Mouse (Mus musculus) hindbrain, embryonic 11.5 days (tissue): ENCODE measurements around the gene Serpinb5. TPM values are rescaled to one million over a fixed set of nuclear protein-coding genes. Genes with fewer than 3 reads are reported as not detected.
A peak's percentile ranks its signal among the peaks of the same experiment; 100 is the strongest.

Experiments used
- ATAC-seq: fragments of 200-750 bp; cut with Nextera tagmentation; 2 replicates; pipeline ENCODE4 v1.8.0; 2017; ENCODE audit warnings: mild to moderate bottlenecking, moderate TSS enrichment, moderate library complexity; ENCODE audit not compliant: low FRiP score
- DNase-seq: peaks from one replicate; pipeline ENCODE4 v3.0.0-alpha.2; 2015; ENCODE audit warnings: low spot score
- H3K27ac ChIP-seq: fragments of 300-500 bp; sonication (generic); 2 replicates; pipeline ENCODE4 v1.5.1; 2014; ENCODE audit warnings: mild to moderate bottlenecking, low read depth, low read length
- H3K27me3 ChIP-seq: fragments of 300-500 bp; sonication (generic); 2 replicates; pipeline ENCODE4 v1.6.1; 2014; ENCODE audit warnings: mild to moderate bottlenecking, low read length, moderate library complexity, mixed read lengths; ENCODE audit not compliant: control insufficient read depth, insufficient read depth
- H3K36me3 ChIP-seq: fragments of 300-500 bp; sonication (generic); 2 replicates; pipeline ENCODE4 v1.6.1; 2014; ENCODE audit warnings: mild to moderate bottlenecking, low read length, moderate library complexity, mixed read lengths; ENCODE audit not compliant: control insufficient read depth, insufficient read depth
- H3K4me1 ChIP-seq: fragments of 300-500 bp; sonication (generic); replicated peaks from 2 replicates; pipeline ENCODE4 v1.6.1; 2014; ENCODE audit warnings: low read length, mixed read lengths; ENCODE audit not compliant: control insufficient read depth, insufficient read depth
- H3K4me2 ChIP-seq: fragments of 300-500 bp; sonication (generic); replicated peaks from 2 replicates; pipeline ENCODE4 v1.6.1; 2014; ENCODE audit warnings: mild to moderate bottlenecking, low read depth, low read length
- H3K4me3 ChIP-seq: fragments of 300-500 bp; sonication (generic); 2 replicates; pipeline ENCODE4 v1.5.1; 2014; ENCODE audit warnings: low read depth, low read length
- H3K9ac ChIP-seq: fragments of 300-500 bp; sonication (generic); 2 replicates; pipeline ENCODE4 v1.6.1; 2014; ENCODE audit warnings: low read depth, low read length
- H3K9me3 ChIP-seq: fragments of 300-500 bp; sonication (generic); 2 replicates; pipeline ENCODE4 v1.6.1; 2016; ENCODE audit warnings: low read length; ENCODE audit not compliant: control insufficient read depth
- WGBS: fragments of 180-500 bp; shearing (Covaris S2); extraction: QIAGEN DNeasy Blood & Tissue Kit; methylation state at CpG from one replicate; pipeline ENCODE4 v1.1.7; 2014; 5-methylcytosine and 5-hydroxymethylcytosine counted together
- polyA plus RNA-seq: library from polyadenylated mRNA; unstranded; fragments of >200 nt; fragmentation: Nextera tagmentation; extraction: Ambion mirVana; gene quantifications from 2 replicates; pipeline ENCODE4 v1.2.1, GENCODE M21; 2014

The Serpinb5 gene
- 0.15 TPM in 1 of 2 replicates, not detected in the other for polyA plus RNA-seq

GRCm38 (mm10) chr1:106860847-106861246, at the start of gene Serpinb5:
TSS of gene Serpinb5 (plus strand) at chr1:106861173.
- H3K4me1 ChIP-seq, result no peaks in the 10 kb centered on the region
- no peaks in the 10 kb centered on the region for H3K9me3 ChIP-seq
- H3K27ac ChIP-seq, result no peak within 1 kb of the TSS
- H3K4me2 ChIP-seq, result no peak within 1 kb of the TSS
- DNase-seq (no peak), ATAC-seq (no peak)
- no peaks in the 10 kb centered on the region for H3K36me3 ChIP-seq
- no peak within 1 kb of the TSS for H3K9ac ChIP-seq
- WGBS, result 66% methylated on average over 8 of the region's 8 CpGs
- no peak within 1 kb of the TSS for H3K4me3 ChIP-seq
- H3K27me3 ChIP-seq, result no peaks in the 10 kb centered on the region

GRCm38 (mm10) chr1:106814864-106815263, 46.1 kb upstream of the Serpinb5 start:
- Histone ChIP-seq H3K9ac (no peak overlapping the region), H3K4me1 (no peaks in the 10 kb centered on the region), H3K27me3 (no peaks in the 10 kb centered on the region), H3K36me3 (no peaks in the 10 kb centered on the region), H3K4me3 (no peak overlapping the region), H3K27ac (no peak overlapping the region), H3K4me2 (no peak overlapping the region), H3K9me3 (no peaks in the 10 kb centered on the region)
- ATAC-seq, result no peak
- no peak for DNase-seq
- 73% methylated on average over 5 of the region's 5 CpGs for WGBS

- no peak overlapping the region for H3K4me3 ChIP-seq
- H3K4me1 ChIP-seq, result no peaks in the 10 kb centered on the region
- H3K27me3 ChIP-seq, result no peaks in the 10 kb centered on the region
- no peak overlapping the region for H3K4me2 ChIP-seq
- ATAC-seq (no peak), DNase-seq (no peak)
- no peak overlapping the region for H3K9ac ChIP-seq
- 84% methylated on average over 6 of the region's 6 CpGs for WGBS
- H3K9me3 ChIP-seq, result no peaks in the 10 kb centered on the region
- H3K27ac ChIP-seq, result no peak overlapping the region
- no peaks in the 10 kb centered on the region for H3K36me3 ChIP-seq
Observed at GRCm38 (mm10) chr1:106815265-106815664, 45.7 kb upstream of the Serpinb5 start.

GRCm38 (mm10) chr1:106816766-106817165, 44.2 kb upstream of the Serpinb5 start:
- no peak for DNase-seq
- no peaks in the 10 kb centered on the region for H3K9me3 ChIP-seq
- no peak overlapping the region for H3K27ac ChIP-seq
- H3K4me1 ChIP-seq, result no peaks in the 10 kb centered on the region
- no peak for ATAC-seq
- 84% methylated on average over 11 of the region's 11 CpGs for WGBS
- no peak overlapping the region for H3K4me3 ChIP-seq
- H3K4me2 ChIP-seq, result no peak overlapping the region
- H3K9ac ChIP-seq, result no peak overlapping the region
- H3K27me3 ChIP-seq, result no peaks in the 10 kb centered on the region
- no peaks in the 10 kb centered on the region for H3K36me3 ChIP-seq

- Histone ChIP-seq H3K4me2 (no peak overlapping the region), H3K27me3 (no peaks in the 10 kb centered on the region), H3K4me3 (no peak overlapping the region), H3K36me3 (no peaks in the 10 kb centered on the region), H3K9ac (no peak overlapping the region), H3K9me3 (no peaks in the 10 kb centered on the region), H3K27ac (no peak overlapping the region), H3K4me1 (no peaks in the 10 kb centered on the region)
- peak; percentile 21 for DNase-seq
- no peak for ATAC-seq
- 34% methylated on average over 4 of the region's 4 CpGs for WGBS
Observed at GRCm38 (mm10) chr1:106818323-106818722, 42.6 kb upstream of the Serpinb5 start.

GRCm38 (mm10) chr1:106822297-106822696, 38.7 kb upstream of the Serpinb5 start:
- Histone ChIP-seq H3K27ac (no peak overlapping the region), H3K36me3 (no peaks in the 10 kb centered on the region), H3K27me3 (no peaks in the 10 kb centered on the region), H3K9me3 (no peaks in the 10 kb centered on the region), H3K9ac (no peak overlapping the region), H3K4me3 (no peak overlapping the region), H3K4me2 (no peak overlapping the region), H3K4me1 (no peaks in the 10 kb centered on the region)
- DNase-seq, result no peak
- 87% methylated on average over 3 of the region's 3 CpGs for WGBS
- ATAC-seq, result no peak

- WGBS, result 77% methylated on average over 4 of the region's 4 CpGs
- no peak overlapping the region for H3K4me2 ChIP-seq
Observed at GRCm38 (mm10) chr1:106828784-106829183, 32.2 kb upstream of the Serpinb5 start.

GRCm38 (mm10) chr1:106865543-106865942, 4.6 kb downstream of the Serpinb5 start:
- H3K9me3 ChIP-seq, result no peaks in the 10 kb centered on the region
- no peak overlapping the region for H3K4me3 ChIP-seq
- WGBS, result 85% methylated on average over 6 of the region's 6 CpGs
- no peaks in the 10 kb centered on the region for H3K36me3 ChIP-seq
- no peaks in the 10 kb centered on the region for H3K4me1 ChIP-seq
- H3K4me2 ChIP-seq, result no peak overlapping the region
- DNase-seq, result no peak
- no peak overlapping the region for H3K9ac ChIP-seq
- no peak overlapping the region for H3K27ac ChIP-seq
- ATAC-seq, result no peak
- no peaks in the 10 kb centered on the region for H3K27me3 ChIP-seq

More at GRCm38 (mm10) chr1:106828784-106829183, 32.2 kb upstream of the Serpinb5 start:
- Histone ChIP-seq H3K27ac (no peak overlapping the region), H3K9ac (no peak overlapping the region), H3K36me3 (no peaks in the 10 kb centered on the region), H3K4me1 (no peaks in the 10 kb centered on the region), H3K9me3 (no peaks in the 10 kb centered on the region), H3K27me3 (no peaks in the 10 kb centered on the region), H3K4me3 (no peak overlapping the region)
- DNase-seq (no peak), ATAC-seq (no peak)

- Histone ChIP-seq H3K4me3 (no peak overlapping the region), H3K27ac (no peak overlapping the region), H3K9ac (no peak overlapping the region), H3K9me3 (no peaks in the 10 kb centered on the region), H3K4me2 (no peak overlapping the region), H3K4me1 (no peaks in the 10 kb centered on the region), H3K27me3 (no peaks in the 10 kb centered on the region), H3K36me3 (no peaks in the 10 kb centered on the region)
- ATAC-seq, result no peak
- no peak for DNase-seq
- WGBS, result 78% methylated on average over 5 of the region's 5 CpGs
Observed at GRCm38 (mm10) chr1:106866029-106866428, 5.1 kb downstream of the Serpinb5 start.
